Mouse (Mus musculus) erythroblast, embryonic 14.5 days (primary cell): ENCODE data around the gene Dysf. TPM values are rescaled to one million over a fixed set of nuclear protein-coding genes. Genes with fewer than 3 reads are reported as not detected.

Experiments used
- H3K27me3 ChIP-seq: 2 replicates; pipeline ENCODE4 v1.6.1; 2012; ENCODE audit warnings: inconsistent platforms; ENCODE audit not compliant: control insufficient read depth
- H3K36me3 ChIP-seq: 2 replicates; pipeline ENCODE4 v1.6.1; 2012; ENCODE audit warnings: mild to moderate bottlenecking, inconsistent platforms; ENCODE audit not compliant: control insufficient read depth
- H3K4me1 ChIP-seq: 2 replicates; pipeline ENCODE4 v1.6.1; 2012; ENCODE audit warnings: inconsistent platforms; ENCODE audit not compliant: control insufficient read depth
- H3K4me3 ChIP-seq: replicated peaks from 2 replicates; pipeline ENCODE3; 2012; ENCODE audit warnings: moderate library complexity, mild to moderate bottlenecking, inconsistent platforms
- H3K9me3 ChIP-seq: 2 replicates; pipeline ENCODE4 v1.6.1; 2012; ENCODE audit warnings: low read length, inconsistent platforms, mixed read lengths; ENCODE audit not compliant: control insufficient read depth
- GATA1 ChIP-seq: IDR thresholded peaks from 2 replicates; pipeline ENCODE4 v1.6.1; 2012; ENCODE audit warnings: low read length, inconsistent platforms, mixed read lengths
- TAL1 ChIP-seq: IDR thresholded peaks from 3 replicates; pipeline ENCODE4 v1.6.1; 2012; ENCODE audit warnings: low read length, inconsistent platforms, mixed read lengths
- polyA plus RNA-seq: library from polyadenylated mRNA; stranded (reverse); fragments of >175 nt; gene quantifications from 2 replicates; pipeline ENCODE4 v1.2.3, GENCODE M21; 2012

Gene Dysf
- polyA plus RNA-seq, 1 experiment = 0.09 TPM

DNA sequence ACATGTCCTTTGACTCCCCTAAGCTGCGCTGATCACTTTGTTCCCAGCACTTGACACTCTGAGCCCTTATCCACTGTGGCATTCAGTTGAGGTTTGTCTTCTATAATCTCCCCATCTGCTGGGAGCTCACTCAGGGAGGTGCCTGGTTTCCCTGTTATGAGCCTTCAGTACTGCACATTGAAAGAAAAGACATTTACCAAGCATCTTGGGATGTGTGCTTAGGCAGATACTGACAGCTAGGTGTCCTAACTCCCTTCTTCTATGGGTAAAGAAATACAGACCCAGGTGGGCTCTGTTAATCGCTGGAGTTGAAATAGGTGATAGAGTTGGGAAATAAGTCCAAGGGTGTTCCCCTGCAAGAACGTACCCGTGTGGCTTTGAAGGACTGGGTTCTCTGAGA, 122.5 kb downstream of the Dysf start:
- TF ChIP-seq GATA1 = no peak
- TF ChIP-seq TAL1 = no peak

DNA sequence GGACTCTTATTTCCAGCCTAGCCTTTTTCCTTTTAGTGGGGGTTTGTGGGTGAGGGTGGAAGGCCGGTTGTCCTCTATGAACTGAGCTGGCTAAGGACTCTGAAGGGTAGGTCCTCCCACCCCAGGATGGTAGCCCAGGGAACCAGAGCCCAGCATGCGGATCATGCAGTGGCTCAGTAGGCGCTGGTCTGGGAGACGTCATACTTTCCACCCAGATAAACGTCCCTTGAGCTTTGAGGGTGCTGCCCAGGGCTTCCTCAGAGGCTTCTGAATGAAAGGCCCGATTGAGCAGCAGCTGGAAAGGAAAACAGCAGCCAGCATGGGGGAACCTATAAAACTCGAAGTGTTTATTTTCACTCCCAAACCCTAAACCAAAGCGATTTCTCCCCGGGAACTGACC, 123.1 kb downstream of the Dysf start:
- no peaks in the 10 kb centered on the region for H3K9me3 ChIP-seq
- H3K4me1 ChIP-seq = no peaks in the 10 kb centered on the region
- TF ChIP-seq TAL1 (no peak), GATA1 (no peak)
- H3K36me3 ChIP-seq = no peaks in the 10 kb centered on the region
- H3K27me3 ChIP-seq = no peaks in the 10 kb centered on the region
- no peak overlapping the region for H3K4me3 ChIP-seq

More for the DNA sequence above, 122.5 kb downstream of the Dysf start:
- H3K36me3 ChIP-seq = no peaks in the 10 kb centered on the region
- H3K4me1 ChIP-seq = no peaks in the 10 kb centered on the region
- H3K4me3 ChIP-seq = no peak overlapping the region
- H3K9me3 ChIP-seq = no peaks in the 10 kb centered on the region
- no peaks in the 10 kb centered on the region for H3K27me3 ChIP-seq

DNA sequence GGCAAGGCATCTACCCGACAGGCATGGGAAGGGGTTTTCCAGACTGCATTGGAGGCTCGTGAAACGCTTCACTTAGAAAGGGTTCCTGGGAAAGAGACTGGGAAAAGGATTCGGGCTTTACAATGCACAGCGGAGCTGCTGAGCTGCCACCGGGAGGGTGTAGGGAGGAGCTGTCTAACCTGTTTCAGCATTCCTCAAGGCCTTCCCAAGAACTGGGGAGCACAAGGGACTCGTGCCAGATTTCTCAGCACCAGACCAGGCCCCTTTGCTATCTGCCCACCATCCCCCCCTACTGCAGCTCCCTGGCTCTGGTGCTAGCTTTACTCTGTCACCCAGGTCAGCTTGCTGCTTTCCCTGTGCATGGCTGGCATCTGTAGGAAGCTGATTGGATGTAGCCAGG, 124.7 kb downstream of the Dysf start:
- TF ChIP-seq GATA1 = no peak
- TF ChIP-seq TAL1 = no peak
- Histone ChIP-seq H3K36me3 (no peaks in the 10 kb centered on the region), H3K4me3 (no peak overlapping the region), H3K9me3 (no peaks in the 10 kb centered on the region), H3K4me1 (no peaks in the 10 kb centered on the region), H3K27me3 (no peaks in the 10 kb centered on the region)

DNA sequence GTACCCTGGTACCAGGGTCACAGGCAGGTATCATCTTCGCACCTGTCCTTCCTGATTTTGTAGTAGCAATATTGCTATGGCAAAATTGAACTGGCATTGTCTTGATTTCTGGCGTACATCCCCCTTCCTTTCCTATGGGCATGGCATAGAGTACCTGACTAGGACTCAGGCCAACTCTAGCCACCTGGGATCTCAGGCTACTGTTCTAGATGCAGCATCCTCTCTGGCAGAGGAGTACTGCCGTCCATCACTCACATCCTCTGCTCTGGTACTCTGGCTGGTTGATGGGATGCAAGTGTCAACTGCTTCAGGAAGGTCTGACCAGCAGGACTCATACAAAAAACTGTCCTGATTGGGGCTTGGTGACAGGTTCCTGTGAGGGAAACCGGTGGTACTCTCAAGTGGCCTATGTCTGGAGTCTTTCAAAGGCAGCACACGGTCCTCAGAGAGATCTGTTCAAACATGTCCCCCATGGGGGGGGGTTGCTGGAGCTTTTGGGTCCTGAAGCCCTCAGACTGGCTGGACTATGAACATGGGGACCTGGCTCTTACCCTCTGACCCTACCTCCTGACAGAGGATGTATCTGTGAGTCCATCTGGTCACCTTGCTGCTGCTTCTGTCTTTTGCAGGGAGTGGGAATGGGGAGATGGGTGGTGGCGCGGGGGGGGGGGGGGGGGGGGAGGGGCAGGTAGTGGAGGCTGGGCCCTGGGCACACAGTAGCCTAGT, 125.8 kb downstream of the Dysf start:
- H3K36me3 ChIP-seq = no peaks in the 10 kb centered on the region
- TF ChIP-seq TAL1 = no peak
- TF ChIP-seq GATA1 = no peak

GRCm38 (mm10) chr6:84134722-84135394, 126.5 kb downstream of the Dysf start:
- TF ChIP-seq GATA1 = no peak
- no peak for TF ChIP-seq TAL1
- Histone ChIP-seq H3K4me3 (no peak overlapping the region), H3K4me1 (no peaks in the 10 kb centered on the region), H3K27me3 (no peaks in the 10 kb centered on the region), H3K9me3 (no peaks in the 10 kb centered on the region), H3K36me3 (no peaks in the 10 kb centered on the region)

More for the DNA sequence above, 125.8 kb downstream of the Dysf start:
- no peaks in the 10 kb centered on the region for H3K27me3 ChIP-seq
- no peaks in the 10 kb centered on the region for H3K4me1 ChIP-seq
- H3K4me3 ChIP-seq = no peak overlapping the region
- H3K9me3 ChIP-seq = no peaks in the 10 kb centered on the region

GRCm38 (mm10) chr6:84135709-84136108, 127.3 kb downstream of the Dysf start:
- H3K9me3 ChIP-seq = no peaks in the 10 kb centered on the region
- TF ChIP-seq GATA1 (no peak), TAL1 (no peak)

GRCm38 (mm10) chr6:84136345-84136744, 128.0 kb downstream of the Dysf start:
- Histone ChIP-seq H3K4me1 (no peaks in the 10 kb centered on the region), H3K36me3 (no peaks in the 10 kb centered on the region), H3K27me3 (no peaks in the 10 kb centered on the region), H3K9me3 (no peaks in the 10 kb centered on the region), H3K4me3 (no peak overlapping the region)
- TF ChIP-seq TAL1 (no peak), GATA1 (no peak)

More at GRCm38 (mm10) chr6:84135709-84136108, 127.3 kb downstream of the Dysf start:
- H3K4me1 ChIP-seq = no peaks in the 10 kb centered on the region
- no peaks in the 10 kb centered on the region for H3K36me3 ChIP-seq
- H3K4me3 ChIP-seq = no peak overlapping the region
- no peaks in the 10 kb centered on the region for H3K27me3 ChIP-seq

DNA sequence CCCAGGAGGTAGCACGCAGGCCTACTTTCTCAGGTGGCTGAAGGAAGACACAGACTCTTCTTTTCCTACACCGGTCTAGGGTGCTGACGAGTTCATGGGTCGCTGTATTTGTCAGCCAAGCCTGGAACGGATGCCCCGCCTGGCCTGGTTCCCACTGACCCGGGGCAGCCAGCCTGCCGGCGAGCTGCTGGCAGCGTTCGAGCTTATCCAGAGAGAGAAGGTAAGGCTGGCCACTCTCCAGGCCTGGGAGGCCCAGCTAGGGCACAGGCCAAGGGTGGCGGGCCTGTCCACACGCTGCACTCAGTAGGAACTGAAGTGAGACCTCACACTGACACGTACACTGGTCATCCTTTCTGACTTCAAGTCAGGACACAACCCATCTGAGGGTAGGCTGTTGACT, 131.5 kb downstream of the Dysf start:
- TF ChIP-seq TAL1 = no peak
- TF ChIP-seq GATA1 = no peak
- no peak overlapping the region for H3K4me3 ChIP-seq

DNA sequence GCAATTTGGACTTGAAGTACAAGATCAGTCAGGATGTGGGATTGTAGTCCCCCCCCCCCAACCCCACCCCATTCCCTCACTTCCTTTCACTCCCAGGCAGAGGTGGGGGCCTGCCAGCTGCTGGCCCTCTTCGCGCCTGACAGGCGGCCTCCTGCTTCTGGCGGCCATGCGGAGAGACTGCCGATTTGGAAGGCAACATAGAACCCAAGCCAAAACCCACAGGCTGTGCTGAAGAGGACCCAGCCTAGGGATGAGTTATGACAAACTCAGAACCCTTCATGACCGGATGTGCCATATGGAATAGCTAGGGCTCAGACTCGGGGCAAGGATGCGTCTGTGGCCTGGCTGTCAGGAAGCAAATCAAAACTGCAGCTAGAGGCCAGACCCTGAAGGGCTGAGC, 134.1 kb downstream of the Dysf start:
- H3K9me3 ChIP-seq = no peaks in the 10 kb centered on the region
- H3K27me3 ChIP-seq = no peaks in the 10 kb centered on the region
- no peaks in the 10 kb centered on the region for H3K4me1 ChIP-seq
- TF ChIP-seq GATA1 (no peak), TAL1 (no peak)
- no peak overlapping the region for H3K4me3 ChIP-seq
- no peaks in the 10 kb centered on the region for H3K36me3 ChIP-seq

More for the DNA sequence above, 131.5 kb downstream of the Dysf start:
- Histone ChIP-seq H3K36me3 (no peaks in the 10 kb centered on the region), H3K9me3 (no peaks in the 10 kb centered on the region), H3K27me3 (no peaks in the 10 kb centered on the region), H3K4me1 (no peaks in the 10 kb centered on the region)
